Mouse (Mus musculus) lung, postnatal 14 days (tissue): ENCODE data around the gene Trip11.
A peak's percentile ranks its signal among the peaks of the same experiment; 100 is the strongest.
"Not testable (repeated sequence)": the region's sequence is repeated elsewhere in the genome, so short reads cannot be mapped to it uniquely, and the experiment has no call there.

Experiments
- DNase-seq: peaks from one replicate; pipeline ENCODE4 v3.0.0; 2021

Gene Trip11

GRCm38 (mm10) chr12:101912626-101913490, at the start of gene Trip11:
Gene Trip11 (minus strand): TSS chr12:101913267.
- peak; percentile 92 for DNase-seq

GRCm38 (mm10) chr12:101958960-101959780, 46.1 kb upstream of the Trip11 start:
- DNase-seq, result not testable (repeated sequence)

- no peak for DNase-seq
These were observed 45.5 kb upstream of the Trip11 start for GRCm38 (mm10) chr12:101958556-101958955.

GRCm38 (mm10) chr12:101957942-101958544, 45.0 kb upstream of the Trip11 start, which contains the start of gene Atxn3:
Gene Atxn3 (minus strand): TSS chr12:101958246.
- peak; percentile 97 for DNase-seq

- peak; percentile 23 for DNase-seq
These were observed 44.2 kb upstream of the Trip11 start for GRCm38 (mm10) chr12:101957079-101957941.

GRCm38 (mm10) chr12:101955821-101956220, 42.8 kb upstream of the Trip11 start:
- DNase-seq, result not testable (repeated sequence)

GRCm38 (mm10) chr12:101948801-101949200, 35.7 kb upstream of the Trip11 start:
- no peak for DNase-seq

- DNase-seq, result no peak
These were observed 34.9 kb upstream of the Trip11 start for GRCm38 (mm10) chr12:101947986-101948385.

GRCm38 (mm10) chr12:101937572-101937971, 24.5 kb upstream of the Trip11 start:
- no peak for DNase-seq

- DNase-seq, result no peak
These were observed 22.2 kb upstream of the Trip11 start for GRCm38 (mm10) chr12:101935223-101935622.

- DNase-seq, result no peak
These were observed 15.4 kb upstream of the Trip11 start for GRCm38 (mm10) chr12:101928423-101928822.

GRCm38 (mm10) chr12:101922313-101922712, 9.2 kb upstream of the Trip11 start:
- DNase-seq, result no peak

- no peak for DNase-seq
These were observed 6.8 kb upstream of the Trip11 start for GRCm38 (mm10) chr12:101919847-101920246.

GRCm38 (mm10) chr12:101917165-101917564, 4.1 kb upstream of the Trip11 start:
- no peak for DNase-seq

GRCm38 (mm10) chr12:101911346-101911745, 1.7 kb downstream of the Trip11 start:
- no peak for DNase-seq

- DNase-seq, result no peak
These were observed 2.7 kb downstream of the Trip11 start for GRCm38 (mm10) chr12:101910360-101910759.

- DNase-seq, result no peak
These were observed 7.2 kb downstream of the Trip11 start for GRCm38 (mm10) chr12:101905817-101906216.

GRCm38 (mm10) chr12:101904906-101905305, 8.2 kb downstream of the Trip11 start:
- no peak for DNase-seq

- DNase-seq, result no peak
These were observed 8.9 kb downstream of the Trip11 start for GRCm38 (mm10) chr12:101904170-101904569.

GRCm38 (mm10) chr12:101899671-101900245, 13.3 kb downstream of the Trip11 start:
- DNase-seq, result no peak

- DNase-seq, result no peak
These were observed 14.1 kb downstream of the Trip11 start for GRCm38 (mm10) chr12:101898966-101899365.

GRCm38 (mm10) chr12:101897113-101897512, 16.0 kb downstream of the Trip11 start:
- no peak for DNase-seq
